Mouse (Mus musculus): ENCODE measurements around the gene Atat1. TPM values are rescaled to one million over a fixed set of nuclear protein-coding genes. Genes with fewer than 3 reads are reported as not detected.

The Atat1 gene
- total and polyA plus RNA-seq, 3 experiments = 10.5 to 18.3 (median 16.3) TPM

GRCm38 (mm10) chr17:35870884-35871696, 38.8 kb downstream of the Atat1 start:
- Histone ChIP-seq H3K4me1 (ENCODE audit: insufficient read depth, low read depth, low read length) (peaks cover 89% of the 10 kb centered on the region), H3K4me3 (ENCODE audit: low read depth, low read length) (peak overlapping the region; percentile 74; the same call in 1 of the 2 replicates), H3K9me3 (replicated peaks) (peaks cover 4% of the 10 kb centered on the region; the same call in 1 of the 2 replicates), H3K36me3 (replicated peaks) (peaks cover 43% of the 10 kb centered on the region), H3K27me3 (ENCODE audit: insufficient read depth, low read length) (peaks cover 13% of the 10 kb centered on the region; the same call in 1 of the 2 replicates)
- DNase-seq (ENCODE audit: low spot score) (no peak), ATAC-seq (ENCODE audit: extremely low read depth, insufficient number of reproducible peaks, low FRiP score, poor library complexity, severe bottlenecking) (no peak)
- peak; percentile 44; the same call in 1 of the 2 replicates for TF ChIP-seq CTCF (IDR thresholded peaks at IDR 0.05; ENCODE audit: low read depth, low read length)
- no peak for TF ChIP-seq GATA2 (IDR thresholded peaks at IDR 0.05; ENCODE audit: borderline replicate concordance, low read depth, low read length)
- no peak for TF ChIP-seq TAL1 (conservative IDR thresholded peaks at IDR 0.05; ENCODE audit: low read depth, low read length)
- TF ChIP-seq GATA1 (IDR thresholded peaks at IDR 0.05; ENCODE audit: borderline replicate concordance, low read length) = no peak

GRCm38 (mm10) chr17:35870151-35870883, 39.6 kb downstream of the Atat1 start:
- Histone ChIP-seq H3K36me3 (replicated peaks) (peaks cover 38% of the 10 kb centered on the region), H3K4me1 (ENCODE audit: insufficient read depth, low read depth, low read length) (peaks cover 94% of the 10 kb centered on the region), H3K4me3 (ENCODE audit: low read depth, low read length) (peak overlapping the region; percentile 74), H3K9me3 (replicated peaks) (peaks cover 4% of the 10 kb centered on the region; the same call in 1 of the 2 replicates), H3K27me3 (ENCODE audit: insufficient read depth, low read length) (peaks cover 17% of the 10 kb centered on the region; the same call in 1 of the 2 replicates)
- DNase-seq (ENCODE audit: low spot score) = peak; percentile 73
- peak; percentile 35 for ATAC-seq (ENCODE audit: extremely low read depth, insufficient number of reproducible peaks, low FRiP score, poor library complexity, severe bottlenecking)
- TF ChIP-seq CTCF (IDR thresholded peaks at IDR 0.05; ENCODE audit: low read depth, low read length) (no peak), TAL1 (conservative IDR thresholded peaks at IDR 0.05; ENCODE audit: low read depth, low read length) (no peak), GATA1 (IDR thresholded peaks at IDR 0.05; ENCODE audit: borderline replicate concordance, low read length) (no peak), POLR2AphosphoS5 (IDR thresholded peaks at IDR 0.05; ENCODE audit: insufficient replicate concordance, low read depth, low read length) (no peak), GATA2 (IDR thresholded peaks at IDR 0.05; ENCODE audit: borderline replicate concordance, low read depth, low read length) (no peak)

- no peak for ATAC-seq (ENCODE audit: extremely low read depth, insufficient number of reproducible peaks, low FRiP score, poor library complexity, severe bottlenecking)
- H3K9me3 ChIP-seq (replicated peaks) = peaks cover 4% of the 10 kb centered on the region; the same call in 1 of the 2 replicates
- H3K36me3 ChIP-seq (replicated peaks) = peaks cover 37% of the 10 kb centered on the region
- H3K27me3 ChIP-seq (ENCODE audit: insufficient read depth, low read length) = peaks cover 17% of the 10 kb centered on the region; the same call in 1 of the 2 replicates
- peaks cover 94% of the 10 kb centered on the region for H3K4me1 ChIP-seq (ENCODE audit: insufficient read depth, low read depth, low read length)
- no peak for TF ChIP-seq GATA1 (IDR thresholded peaks at IDR 0.05; ENCODE audit: borderline replicate concordance, low read length)
- no peak for TF ChIP-seq GATA2 (IDR thresholded peaks at IDR 0.05; ENCODE audit: borderline replicate concordance, low read depth, low read length)
- TF ChIP-seq CTCF (IDR thresholded peaks at IDR 0.05; ENCODE audit: low read depth, low read length) = no peak
- TF ChIP-seq POLR2AphosphoS5 (IDR thresholded peaks at IDR 0.05; ENCODE audit: insufficient replicate concordance, low read depth, low read length) = no peak
- no peak for TF ChIP-seq TAL1 (conservative IDR thresholded peaks at IDR 0.05; ENCODE audit: low read depth, low read length)
- peak overlapping the region; percentile 74 for H3K4me3 ChIP-seq (ENCODE audit: low read depth, low read length)
- peak; percentile 64 for DNase-seq (ENCODE audit: low spot score)
These were observed 40.4 kb downstream of the Atat1 start for GRCm38 (mm10) chr17:35869346-35870067.

DNA sequence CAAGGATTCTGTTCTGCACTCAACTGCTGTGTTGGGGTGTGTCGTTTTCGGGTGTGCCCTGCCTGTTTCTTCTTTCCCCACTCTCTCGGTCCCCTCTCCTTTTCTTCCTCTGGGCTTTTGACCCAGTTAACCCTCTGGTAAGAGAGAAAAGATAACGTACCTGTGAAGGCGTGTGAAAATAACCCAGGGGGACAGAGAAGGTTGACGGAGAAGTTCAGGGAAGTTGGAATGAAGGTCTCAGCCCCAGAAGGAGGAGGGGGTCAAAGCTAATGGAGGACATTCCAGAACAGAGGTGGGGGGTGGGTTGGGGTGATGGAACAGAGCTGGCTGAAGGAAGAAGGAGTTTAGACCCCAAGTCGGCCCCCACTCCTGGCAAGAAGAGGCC, 40.9 kb downstream of the Atat1 start:
- peaks cover 4% of the 10 kb centered on the region; the same call in 1 of the 2 replicates for H3K9me3 ChIP-seq (replicated peaks)
- no peak for TF ChIP-seq GATA2 (IDR thresholded peaks at IDR 0.05; ENCODE audit: borderline replicate concordance, low read depth, low read length)
- no peak for TF ChIP-seq TAL1 (conservative IDR thresholded peaks at IDR 0.05; ENCODE audit: low read depth, low read length)
- no peak for TF ChIP-seq GATA1 (IDR thresholded peaks at IDR 0.05; ENCODE audit: borderline replicate concordance, low read length)
- no peak for TF ChIP-seq CTCF (IDR thresholded peaks at IDR 0.05; ENCODE audit: low read depth, low read length)
- no peak for TF ChIP-seq POLR2AphosphoS5 (IDR thresholded peaks at IDR 0.05; ENCODE audit: insufficient replicate concordance, low read depth, low read length)
- peaks cover 94% of the 10 kb centered on the region for H3K4me1 ChIP-seq (ENCODE audit: insufficient read depth, low read depth, low read length)
- peak overlapping the region; percentile 74 for H3K4me3 ChIP-seq (ENCODE audit: low read depth, low read length)
- DNase-seq (ENCODE audit: low spot score) = no peak
- no peak for ATAC-seq (ENCODE audit: extremely low read depth, insufficient number of reproducible peaks, low FRiP score, poor library complexity, severe bottlenecking)
- peaks cover 37% of the 10 kb centered on the region for H3K36me3 ChIP-seq (replicated peaks)
- H3K27me3 ChIP-seq (ENCODE audit: insufficient read depth, low read length) = peaks cover 17% of the 10 kb centered on the region; the same call in 1 of the 2 replicates

GRCm38 (mm10) chr17:35868165-35868820, 41.6 kb downstream of the Atat1 start:
- Histone ChIP-seq H3K27me3 (ENCODE audit: insufficient read depth, low read length) (peaks cover 17% of the 10 kb centered on the region; the same call in 1 of the 2 replicates), H3K9me3 (replicated peaks) (peaks cover 4% of the 10 kb centered on the region; the same call in 1 of the 2 replicates), H3K4me1 (ENCODE audit: insufficient read depth, low read depth, low read length) (peaks cover 94% of the 10 kb centered on the region), H3K36me3 (replicated peaks) (peaks cover 37% of the 10 kb centered on the region), H3K4me3 (ENCODE audit: low read depth, low read length) (peak overlapping the region; percentile 74)
- TF ChIP-seq CTCF (IDR thresholded peaks at IDR 0.05; ENCODE audit: low read depth, low read length) (no peak), GATA1 (IDR thresholded peaks at IDR 0.05; ENCODE audit: borderline replicate concordance, low read length) (no peak), TAL1 (conservative IDR thresholded peaks at IDR 0.05; ENCODE audit: low read depth, low read length) (no peak), POLR2AphosphoS5 (IDR thresholded peaks at IDR 0.05; ENCODE audit: insufficient replicate concordance, low read depth, low read length) (no peak), GATA2 (IDR thresholded peaks at IDR 0.05; ENCODE audit: borderline replicate concordance, low read depth, low read length) (no peak)
- DNase-seq (ENCODE audit: low spot score) (peak; percentile 58), ATAC-seq (ENCODE audit: extremely low read depth, insufficient number of reproducible peaks, low FRiP score, poor library complexity, severe bottlenecking) (no peak)

All from G1E (cell line).